Mouse (Mus musculus): Measurements from ENCODE around the gene Slc11a2.

The Slc11a2 gene

DNA sequence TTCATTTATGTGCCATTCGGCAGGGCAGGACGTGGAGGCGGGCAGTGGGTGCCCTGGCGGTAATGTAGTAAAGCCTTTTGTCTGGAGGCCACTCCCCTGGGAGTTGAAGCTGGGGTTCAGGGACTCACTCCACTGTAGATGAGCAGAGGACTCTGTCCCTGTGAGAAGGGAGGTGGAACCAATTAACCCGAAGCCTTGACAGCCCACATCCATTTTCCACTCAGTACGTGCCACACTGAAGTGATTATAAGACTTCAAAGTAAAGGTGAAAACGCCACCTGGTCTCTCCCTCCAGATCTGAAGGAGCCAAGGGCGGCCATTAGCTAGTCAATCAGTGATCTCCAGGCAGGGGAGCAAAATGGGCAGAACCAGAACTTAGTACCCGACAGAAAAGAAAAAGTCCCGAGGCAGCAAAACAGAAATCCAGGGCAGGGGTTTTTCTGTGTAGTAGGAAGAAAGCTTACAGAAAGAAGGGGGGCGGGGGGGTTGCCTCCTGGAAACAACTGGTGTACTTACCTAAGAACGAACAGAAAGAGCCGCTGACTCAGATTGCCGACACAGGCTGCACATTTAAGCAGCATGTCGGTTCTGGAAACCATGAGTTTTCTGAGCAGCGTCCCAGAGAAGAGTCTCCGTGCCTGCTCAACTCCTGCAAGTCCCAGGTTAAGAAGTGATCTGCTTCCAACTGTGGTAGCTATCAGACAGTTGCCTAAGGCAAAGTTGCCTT is at the start of gene Slc11a2:
Slc11a2 (minus strand) TSS at position 677 of the 727 bp plus-strand sequence.
- DNase-seq: no peak

DNA sequence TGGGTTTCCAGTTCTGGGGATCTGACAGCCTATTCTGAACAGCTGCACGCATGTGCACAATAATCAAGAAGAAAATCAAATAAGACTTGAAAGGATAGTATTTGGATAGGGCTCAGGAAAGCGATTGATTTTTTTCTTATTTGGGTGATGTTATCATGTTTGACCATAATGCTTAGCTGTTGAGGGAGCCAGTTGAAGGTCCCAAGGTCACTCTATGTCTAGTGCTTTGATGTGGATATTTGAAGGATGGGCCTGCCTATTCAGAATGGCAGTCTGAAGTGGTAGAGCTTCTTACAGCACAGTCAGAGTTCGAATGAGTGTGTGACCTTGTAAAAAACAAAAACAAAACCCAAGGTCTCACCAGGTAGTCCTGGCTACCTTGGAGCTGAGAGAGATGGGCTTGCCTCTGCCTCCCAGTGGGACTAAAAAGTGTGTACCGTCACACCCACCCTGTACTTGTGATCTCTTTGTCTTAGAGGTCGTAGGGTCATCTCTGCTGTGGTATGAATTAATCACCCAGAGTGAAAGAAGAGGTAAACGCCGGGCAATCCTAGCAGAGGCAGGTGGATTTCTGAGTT is 49.1 kb upstream of the Slc11a2 start:
- no peak for DNase-seq

DNA sequence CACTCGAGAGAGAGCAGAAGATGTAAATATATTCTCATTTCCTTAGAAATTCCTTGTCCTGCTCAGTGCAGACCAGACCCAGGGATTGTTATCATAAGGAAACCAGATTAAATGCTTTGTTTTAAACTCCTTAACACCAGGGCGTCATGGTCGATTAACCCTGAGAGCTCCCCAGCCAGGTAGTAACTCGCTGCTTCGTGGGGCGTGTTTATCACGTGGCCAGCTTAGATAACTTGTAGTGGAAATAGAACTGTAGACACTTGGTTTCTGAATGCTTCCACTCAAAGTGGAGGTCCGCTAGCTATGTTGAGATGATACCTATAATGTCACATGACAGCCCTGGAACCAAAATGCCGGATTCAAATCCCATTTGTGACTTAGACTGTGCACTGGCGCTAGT is 45.2 kb upstream of the Slc11a2 start:
- no peak for DNase-seq

DNA sequence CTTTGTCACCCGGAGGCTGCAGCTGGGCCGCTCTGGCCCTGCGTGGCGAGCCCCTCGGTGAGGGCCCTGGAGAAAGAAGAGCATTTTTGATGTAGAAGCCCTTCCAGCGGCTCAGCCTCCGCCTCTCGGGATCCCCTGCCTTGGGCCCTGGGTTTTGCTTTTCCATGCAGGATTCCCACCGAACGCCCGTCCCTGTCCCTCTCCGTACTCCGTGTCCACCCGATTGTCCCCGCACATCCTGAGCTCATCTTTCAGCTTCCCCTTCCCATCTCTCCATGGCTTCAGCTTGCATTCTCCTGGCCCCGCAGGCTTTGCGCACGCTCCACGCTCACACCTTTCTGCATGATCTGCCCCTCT is 44.3 kb upstream of the Slc11a2 start:
- DNase-seq: no peak

DNA sequence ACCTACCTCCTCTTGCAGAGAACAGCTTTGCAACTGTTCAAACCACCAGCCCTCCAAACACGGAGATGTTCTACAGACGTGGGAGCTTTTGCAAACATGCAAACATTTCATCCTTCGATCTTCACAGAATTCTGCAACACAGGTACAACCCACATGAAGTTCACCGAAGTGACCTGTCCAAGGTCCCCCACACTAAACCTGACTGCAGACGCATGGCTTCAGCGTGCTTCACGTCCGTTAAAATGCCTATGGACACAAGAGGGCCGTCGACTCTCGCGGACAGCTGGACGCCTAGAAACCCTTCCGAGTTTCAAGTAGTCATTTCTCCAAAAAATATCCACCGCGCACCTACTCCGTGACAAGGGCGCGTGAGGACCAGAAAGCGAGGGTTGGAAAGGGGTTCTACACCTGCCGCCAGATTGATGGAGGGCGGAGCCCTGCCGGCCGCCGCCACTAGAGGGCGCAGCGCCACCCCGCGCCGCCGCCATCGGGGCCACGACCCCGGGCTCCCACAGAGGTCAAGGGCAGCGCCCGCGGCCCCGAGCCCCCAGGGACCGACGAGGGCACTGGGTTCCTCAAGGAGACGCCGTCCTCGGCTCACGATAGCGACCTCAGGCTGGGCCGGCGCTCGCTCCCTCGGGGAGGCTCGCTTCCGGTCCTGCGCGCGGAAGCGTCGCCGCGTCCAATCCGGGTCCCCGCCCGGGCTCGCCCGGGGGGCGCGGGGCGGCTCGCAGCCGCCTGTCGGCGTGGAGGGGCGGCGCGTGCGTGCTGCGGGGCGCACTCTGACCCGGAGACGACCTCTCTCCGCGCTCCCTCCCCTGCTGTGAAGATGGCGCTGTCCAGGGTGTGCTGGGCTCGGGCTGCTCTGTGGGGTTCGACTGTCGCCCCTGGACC is 43.7 kb upstream of the Slc11a2 start, which contains the start of gene Letmd1:
Letmd1 (plus strand) TSS at position 729 of the 894 bp plus-strand sequence.
- DNase-seq: peak; percentile 93

DNA sequence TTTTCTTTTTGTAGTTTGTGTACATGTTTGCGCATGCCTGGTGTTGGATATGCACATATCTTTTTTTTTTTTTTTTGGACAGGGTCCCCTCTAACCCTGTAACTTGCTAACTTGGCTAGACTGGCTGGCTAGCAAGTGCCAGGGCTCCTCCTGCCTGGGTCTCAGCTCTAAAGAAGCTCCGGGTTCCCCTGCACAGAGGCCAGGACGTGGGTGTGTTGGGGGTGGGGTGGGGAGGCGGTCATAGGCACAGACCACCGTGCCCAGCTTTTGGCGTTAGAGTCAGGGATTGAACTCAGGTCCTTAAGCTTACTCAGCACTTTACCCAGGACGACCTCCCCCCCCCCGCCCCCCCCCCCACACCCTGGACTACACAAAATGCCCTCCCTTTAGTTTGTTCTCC is 42.9 kb upstream of the Slc11a2 start:
- DNase-seq: no peak

DNA sequence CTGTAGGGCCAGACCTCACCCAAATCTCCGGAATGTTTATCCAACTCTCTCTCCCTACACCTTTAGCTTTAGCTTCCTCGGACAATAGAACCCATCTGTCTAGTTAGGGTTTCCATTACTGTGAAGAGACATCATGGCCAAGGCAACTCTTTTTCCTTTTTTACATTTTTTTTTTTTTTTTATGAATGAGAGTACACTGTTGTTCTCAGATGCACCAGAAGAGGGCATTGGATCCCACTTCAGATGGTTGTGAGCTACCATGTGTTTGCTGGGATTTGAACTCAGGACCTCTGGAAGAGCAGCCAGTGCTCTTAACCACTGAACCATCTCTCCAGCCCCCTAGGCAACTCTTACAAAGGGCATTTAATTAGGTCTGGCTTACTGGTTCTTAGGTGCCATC is 40.6 kb upstream of the Slc11a2 start:
- DNase-seq: no peak

DNA sequence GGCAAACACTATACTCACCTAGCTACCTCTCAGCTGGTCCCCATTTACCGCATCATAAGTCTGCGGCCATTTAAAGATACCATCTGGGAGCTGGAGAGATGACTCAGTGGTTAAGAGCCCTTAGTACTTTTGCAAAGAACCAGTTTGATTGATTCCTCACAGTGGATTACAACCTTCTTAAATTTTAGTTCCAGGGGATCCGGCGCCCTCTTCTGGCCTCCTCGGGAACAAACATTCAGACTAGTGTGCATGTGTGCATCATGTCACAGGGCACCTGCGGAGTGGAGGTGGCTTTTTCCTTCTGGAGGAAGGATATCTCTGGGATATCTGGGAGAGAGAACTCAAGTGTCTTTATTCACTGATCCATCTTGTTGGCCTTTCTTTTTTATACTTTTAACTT is 38.8 kb upstream of the Slc11a2 start:
- peak; percentile 48 for DNase-seq

DNA sequence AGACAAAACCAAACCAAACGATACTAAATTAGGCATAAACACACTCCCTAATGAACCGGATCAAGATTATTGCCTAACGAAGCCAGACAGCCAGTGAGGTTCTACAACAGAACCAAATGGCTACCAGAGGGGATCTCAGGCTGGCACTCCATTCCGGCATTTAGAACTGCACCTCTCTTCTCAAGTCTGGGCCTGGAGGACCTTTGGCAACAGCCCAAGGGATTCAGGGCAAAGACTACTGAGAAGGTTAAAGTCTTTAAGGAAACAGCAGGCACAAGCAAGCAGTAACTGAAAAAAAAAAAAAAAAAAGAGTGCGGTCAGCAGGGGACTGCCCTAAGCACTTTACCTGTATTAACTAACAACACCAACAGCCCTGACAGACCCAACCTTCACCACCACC is 37.2 kb upstream of the Slc11a2 start:
- no peak for DNase-seq

DNA sequence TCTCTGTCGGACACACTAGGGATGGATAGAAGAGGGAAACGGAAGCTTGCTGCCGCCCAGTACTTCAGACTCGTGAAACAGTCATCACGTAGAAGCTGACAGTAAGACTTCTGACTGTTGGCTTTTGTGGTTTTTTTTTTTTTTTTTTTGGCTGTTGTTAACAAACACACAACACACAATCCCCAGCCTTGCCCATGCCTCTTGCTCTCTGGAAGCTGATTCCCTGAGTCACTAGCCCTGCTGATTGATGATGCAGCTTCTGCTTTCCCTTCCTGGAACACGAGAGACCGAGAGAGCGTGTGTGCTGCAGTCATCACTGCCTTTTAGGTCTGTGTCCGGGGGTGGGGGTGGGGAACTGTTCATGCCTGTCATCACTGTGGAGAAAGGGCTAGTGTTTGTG is 36.8 kb upstream of the Slc11a2 start:
- no peak for DNase-seq

DNA sequence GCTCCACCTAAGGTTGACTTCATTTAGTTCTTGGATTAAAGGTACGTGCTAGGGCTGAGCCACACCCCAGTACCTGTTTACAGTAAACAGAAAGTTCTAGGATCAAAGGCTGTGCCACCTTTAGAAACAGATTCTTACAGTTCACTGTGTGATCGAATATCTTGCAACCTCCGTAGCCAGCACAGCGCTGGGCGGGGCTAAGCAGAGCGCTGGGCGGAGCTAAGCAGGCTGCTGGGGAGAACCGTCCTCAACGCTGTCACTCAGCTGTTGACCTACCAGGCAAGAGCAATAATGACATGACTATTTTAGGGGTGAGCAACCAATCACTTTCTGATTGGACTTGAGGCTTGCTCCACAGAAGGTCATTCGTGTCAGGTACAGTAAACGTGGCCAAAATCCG is 36.1 kb upstream of the Slc11a2 start:
- no peak for DNase-seq

DNA sequence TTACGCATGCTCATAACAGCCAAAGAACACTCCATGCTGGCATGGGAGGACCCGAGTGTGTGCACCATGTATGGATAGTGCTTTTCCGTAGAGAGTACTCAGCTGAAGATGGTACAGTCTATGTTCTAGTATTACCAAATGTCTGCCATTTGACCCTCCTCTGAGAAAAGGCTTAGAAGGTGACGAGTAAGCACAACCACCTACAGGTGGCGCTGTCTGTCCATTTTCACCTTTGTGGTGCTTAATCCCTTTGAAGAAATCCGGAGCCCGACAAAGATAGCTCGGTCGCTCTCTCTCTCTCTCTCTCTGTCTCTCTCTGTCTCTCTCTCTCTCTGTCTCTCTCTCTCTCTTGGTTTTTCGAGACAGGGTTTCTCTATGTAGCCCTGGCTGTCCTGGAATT is 33.2 kb upstream of the Slc11a2 start:
- DNase-seq: no peak

DNA sequence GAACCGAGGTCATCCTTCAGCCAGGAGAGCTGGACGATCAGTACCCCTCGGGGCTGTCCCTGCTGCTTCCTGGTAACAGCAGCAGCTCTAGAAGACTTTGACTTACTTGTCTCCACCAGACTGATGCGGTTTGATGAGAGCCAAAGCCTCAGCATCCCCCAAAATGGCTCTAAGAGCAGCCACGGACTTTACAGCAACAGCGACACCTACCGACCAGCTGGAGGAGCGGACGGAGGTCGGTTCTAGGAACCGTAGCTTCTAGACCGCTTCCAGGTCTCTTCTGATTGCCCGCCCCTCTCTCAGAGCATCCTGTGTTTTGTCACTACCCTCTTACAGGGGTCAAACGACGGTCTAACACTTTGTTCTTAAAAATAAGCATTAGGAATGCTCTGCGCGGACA is 32.5 kb upstream of the Slc11a2 start:
- peak; percentile 38 for DNase-seq

DNA sequence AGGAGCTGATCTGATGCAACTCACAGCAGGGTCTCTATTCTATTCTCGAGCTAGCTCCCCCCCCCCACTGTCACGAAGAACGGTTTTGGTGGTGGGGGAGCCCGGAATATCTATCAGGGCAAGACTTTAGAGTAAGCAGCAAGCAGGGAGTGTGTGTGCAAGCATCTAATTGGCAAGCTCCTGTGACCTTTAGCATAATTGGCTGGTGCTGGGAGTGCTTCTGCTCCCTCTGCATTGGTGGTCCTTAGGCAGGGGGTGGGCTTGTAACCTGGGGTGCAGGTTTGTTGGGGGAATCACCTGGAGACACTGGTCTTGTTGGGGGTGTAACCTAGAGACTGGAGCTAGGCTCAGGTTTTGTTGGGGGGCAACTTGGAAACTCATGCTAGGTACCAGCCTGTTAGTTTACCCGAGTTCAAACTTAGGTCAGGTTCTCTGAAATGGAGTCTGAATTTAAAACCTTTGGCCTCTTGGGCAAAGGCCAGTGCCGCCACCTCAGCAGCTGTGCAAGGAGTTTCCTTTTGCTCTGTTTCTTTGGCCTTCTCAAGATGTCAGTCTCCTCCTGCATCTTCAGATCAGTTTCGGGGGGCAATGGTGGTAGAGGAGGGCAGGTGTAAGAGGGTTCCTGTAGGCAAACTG is 31.6 kb upstream of the Slc11a2 start:
- DNase-seq: no peak

DNA sequence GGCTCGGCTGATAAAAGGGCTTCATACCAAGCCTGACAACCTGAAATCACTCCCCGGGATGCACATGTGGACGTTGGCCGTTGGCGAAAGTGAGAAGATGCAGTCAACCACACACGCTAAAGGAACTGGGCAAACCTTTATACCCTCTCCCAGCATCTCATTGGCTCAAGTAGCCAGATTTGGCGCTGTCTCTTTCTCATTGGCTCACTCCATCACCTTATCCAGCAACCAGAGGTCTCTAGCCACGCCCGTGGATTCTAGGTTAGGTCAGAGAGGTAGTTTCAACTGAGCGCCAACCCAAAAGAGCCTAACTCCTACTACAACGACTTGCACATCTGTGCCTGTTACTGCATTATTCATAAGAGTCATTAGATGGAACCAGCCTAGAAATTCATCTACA is 27.6 kb upstream of the Slc11a2 start:
- no peak for DNase-seq

DNA sequence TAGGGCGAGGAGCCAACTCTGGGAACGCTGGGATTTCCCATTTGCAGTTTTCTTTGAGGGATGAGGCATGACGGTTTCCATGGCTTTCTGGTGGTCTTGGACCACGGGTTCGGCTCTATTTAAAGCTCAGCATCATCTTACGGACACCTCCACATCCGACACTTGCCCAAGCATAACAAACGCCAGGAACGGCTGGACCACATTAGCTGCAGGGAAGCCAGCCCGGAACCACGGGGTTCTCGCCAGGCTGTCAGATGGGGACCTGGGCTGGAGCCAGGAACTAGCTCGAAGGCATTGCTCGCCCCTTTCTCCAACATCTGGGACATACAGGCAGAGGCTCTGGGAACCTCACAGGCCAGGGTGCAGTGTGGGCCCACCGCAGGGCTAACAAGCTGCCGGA is 26.4 kb upstream of the Slc11a2 start:
- DNase-seq: peak; percentile 31

DNA sequence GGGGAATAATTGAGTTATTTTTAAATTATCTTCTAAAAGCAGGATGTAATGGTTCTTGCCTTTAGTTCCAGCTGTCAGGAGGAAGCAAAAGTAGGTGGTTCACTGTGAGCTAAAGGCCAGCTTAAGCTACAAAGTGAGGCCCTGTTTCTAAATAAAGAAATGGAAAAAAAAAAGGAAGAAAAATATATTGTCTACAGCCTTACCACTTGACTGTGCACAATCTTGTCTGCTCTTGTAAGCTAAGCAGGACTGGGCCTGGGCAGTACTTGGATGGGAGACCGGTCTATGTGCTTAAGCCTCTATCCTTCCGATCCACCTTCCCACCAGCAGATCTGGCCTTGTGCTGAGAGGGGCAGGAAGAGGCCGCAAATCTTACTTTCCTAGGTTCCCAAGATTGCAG is 24.6 kb upstream of the Slc11a2 start:
- no peak for DNase-seq

DNA sequence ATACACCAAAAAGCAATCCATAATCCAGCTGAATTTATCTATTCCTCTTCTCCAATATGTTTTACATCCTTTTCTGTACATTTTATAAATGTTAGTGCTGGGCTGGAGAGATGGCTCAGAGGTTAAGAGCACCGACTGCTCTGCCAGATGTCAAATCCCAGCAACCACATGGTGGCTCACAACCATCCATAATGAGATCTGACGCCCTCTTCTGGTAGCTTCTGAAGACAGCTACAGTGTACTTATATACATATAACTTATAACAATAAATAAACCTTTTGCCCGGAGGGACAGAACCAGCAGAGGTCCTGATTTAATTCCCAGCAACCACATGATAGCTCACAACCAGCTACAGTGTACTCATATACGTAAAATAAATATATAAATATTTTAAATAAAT is 23.7 kb upstream of the Slc11a2 start:
- DNase-seq: no peak

DNA sequence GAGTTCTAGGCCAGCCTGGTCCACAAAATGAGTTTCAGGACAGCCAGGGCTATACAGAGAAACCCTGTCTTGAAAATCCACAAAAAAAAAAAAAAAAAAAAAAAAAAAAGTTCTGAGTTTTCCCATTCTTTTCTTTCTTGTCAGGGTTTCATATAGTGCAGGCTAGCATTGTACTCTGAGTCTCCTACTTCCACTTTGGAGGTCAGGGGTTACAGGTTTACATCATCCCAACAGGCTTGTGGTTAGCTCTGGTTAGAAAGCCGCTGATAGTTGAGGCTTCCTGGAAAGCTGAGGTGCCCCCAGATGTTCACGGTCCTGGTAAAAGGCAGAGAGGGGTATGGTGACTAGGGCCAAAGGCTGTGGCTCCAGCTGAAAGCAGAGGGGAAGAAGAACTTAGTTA is 22.0 kb upstream of the Slc11a2 start:
- no peak for DNase-seq

DNA sequence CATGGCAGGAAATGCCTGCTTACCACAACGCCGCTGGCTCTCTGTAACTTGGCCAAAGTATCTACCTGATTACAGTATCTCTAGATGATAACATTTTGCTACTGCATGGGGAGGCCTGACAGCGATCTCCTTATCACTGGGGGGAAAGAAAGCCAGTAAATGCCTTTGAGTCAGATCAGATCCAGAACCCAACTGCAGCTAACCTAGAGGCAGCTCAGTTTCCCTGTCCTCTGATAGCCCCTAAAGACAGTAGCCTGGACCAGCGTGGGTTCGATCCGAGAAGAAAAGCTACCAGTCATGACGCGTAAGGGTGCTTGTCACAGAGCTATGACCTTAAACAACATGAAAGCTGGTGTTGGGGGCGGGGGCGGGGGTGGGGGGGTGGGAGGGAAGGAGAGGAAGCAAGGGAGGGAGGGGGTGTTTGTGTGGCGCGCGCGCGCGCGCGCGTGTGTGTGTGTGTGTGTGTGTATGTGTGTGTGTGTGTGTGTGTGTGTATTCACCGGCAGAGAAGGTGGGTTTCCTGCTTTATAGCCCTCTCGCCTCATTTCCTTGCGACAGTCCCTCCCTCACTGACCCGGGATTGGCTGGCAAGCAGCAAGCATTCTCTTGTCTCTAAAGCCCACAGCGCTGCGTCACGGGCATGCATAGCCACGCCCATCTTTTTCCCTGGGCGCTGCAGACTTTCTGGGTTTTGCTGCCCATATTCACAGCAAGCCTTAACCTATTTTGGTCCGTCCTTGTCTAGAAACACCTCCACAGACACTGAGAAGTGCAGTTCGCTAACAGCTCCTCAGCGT is 18.5 kb upstream of the Slc11a2 start:
- peak; percentile 84 for DNase-seq

DNA sequence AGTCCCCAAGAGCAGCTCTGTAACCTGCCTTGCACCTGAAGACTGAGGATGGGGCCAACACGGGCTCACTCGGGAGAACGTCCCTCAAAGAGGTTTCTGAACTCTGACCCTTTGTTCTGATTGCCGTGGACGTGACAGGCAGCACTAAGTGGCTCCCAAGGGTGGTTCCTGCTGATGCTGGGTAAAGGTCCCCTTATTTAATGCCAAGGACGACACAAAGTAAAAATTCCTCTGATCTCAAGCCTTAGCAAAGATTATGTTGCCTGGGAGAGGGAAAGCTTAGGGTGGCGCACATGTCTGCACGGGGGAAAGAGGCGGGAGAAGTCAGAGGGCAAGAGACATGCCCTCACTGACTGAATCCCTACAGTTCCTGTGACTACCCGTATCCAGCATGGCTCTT is 11.6 kb upstream of the Slc11a2 start:
- no peak for DNase-seq

DNA sequence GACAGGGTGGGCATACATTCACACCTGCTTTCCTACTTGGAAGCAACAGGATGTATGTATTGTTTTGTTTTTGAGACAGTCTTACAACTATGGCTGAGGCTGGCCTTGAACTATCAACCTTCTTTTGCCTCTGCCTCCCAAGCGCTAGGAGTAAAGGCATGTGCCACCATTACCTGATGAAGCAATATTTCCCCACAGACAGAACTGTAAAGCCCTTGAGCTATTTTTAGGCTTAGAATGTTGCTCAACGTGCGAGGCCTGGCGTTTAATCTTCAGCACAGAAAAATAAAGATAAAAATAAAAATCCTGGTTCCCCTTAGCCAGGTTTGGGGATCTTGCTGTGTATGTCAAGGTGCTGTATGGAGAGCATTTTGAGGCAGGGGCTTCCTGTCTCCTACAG is 11.2 kb upstream of the Slc11a2 start:
- no peak for DNase-seq

DNA sequence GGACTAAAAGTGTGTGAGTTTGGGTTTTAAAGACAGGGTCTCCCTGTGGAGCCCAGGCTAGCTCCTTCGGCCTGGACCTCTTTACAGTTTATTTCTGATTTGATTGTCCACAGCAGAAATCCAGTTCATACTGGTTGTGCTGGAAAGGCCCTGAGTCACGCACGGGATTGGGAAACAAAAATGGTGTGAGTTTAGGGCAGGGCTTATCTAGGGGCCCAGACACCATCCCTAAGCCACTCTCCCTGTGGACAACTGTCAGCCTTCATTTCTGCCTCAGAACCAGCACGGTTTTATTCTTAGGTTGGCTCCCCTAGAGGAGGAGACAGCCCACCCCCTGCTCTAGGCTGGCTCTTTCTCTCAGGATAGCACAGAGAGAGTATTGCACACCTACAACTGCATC is 8.4 kb upstream of the Slc11a2 start:
- no peak for DNase-seq

All from right cerebral cortex, postnatal 25 days (tissue).